Mouse (Mus musculus) heart, embryonic 11.5 days (tissue): ENCODE data around the gene Ceacam15. TPM values are rescaled to one million over a fixed set of nuclear protein-coding genes. Genes with fewer than 3 reads are reported as not detected.
"Not testable (repeated sequence)": the region's sequence is repeated elsewhere in the genome, so short reads cannot be mapped to it uniquely, and the experiment has no call there.

Experiments used
- ATAC-seq: fragments of 200-750 bp; cut with Nextera tagmentation; replicated peaks from 2 replicates; pipeline ENCODE4 v1.8.0; 2017; ENCODE audit warnings: moderate library complexity; ENCODE audit not compliant: insufficient number of reproducible peaks, low FRiP score, low TSS enrichment
- H3K27ac ChIP-seq: fragments of 300-500 bp; sonication (generic); 2 replicates; pipeline ENCODE4 v1.5.1; 2014; ENCODE audit warnings: mild to moderate bottlenecking, low read depth, low read length
- H3K27me3 ChIP-seq: fragments of 300-500 bp; sonication (generic); 2 replicates; pipeline ENCODE4 v1.6.1; 2014; ENCODE audit warnings: mild to moderate bottlenecking, low read length, mixed read lengths; ENCODE audit not compliant: control insufficient read depth, insufficient read depth
- H3K36me3 ChIP-seq: fragments of 300-500 bp; sonication (generic); 2 replicates; pipeline ENCODE4 v1.6.1; 2014; ENCODE audit warnings: mild to moderate bottlenecking, low read length, moderate library complexity, mixed read lengths; ENCODE audit not compliant: control insufficient read depth, insufficient read depth
- H3K4me1 ChIP-seq: fragments of 300-500 bp; sonication (generic); 2 replicates; pipeline ENCODE4 v1.6.1; 2014; ENCODE audit warnings: low read length; ENCODE audit not compliant: control insufficient read depth, insufficient read depth
- H3K4me2 ChIP-seq: fragments of 300-500 bp; sonication (generic); 2 replicates; pipeline ENCODE4 v1.6.1; 2014; ENCODE audit warnings: mild to moderate bottlenecking, moderate library complexity
- H3K4me3 ChIP-seq: fragments of 300-500 bp; sonication (generic); 2 replicates; pipeline ENCODE4 v1.5.1; 2014; ENCODE audit warnings: low read depth, low read length
- H3K9ac ChIP-seq: fragments of 300-500 bp; sonication (generic); 2 replicates; pipeline ENCODE4 v1.6.1; 2014; ENCODE audit warnings: mild to moderate bottlenecking, low read depth, low read length, moderate library complexity
- H3K9me3 ChIP-seq: fragments of 300-500 bp; sonication (generic); replicated peaks from 2 replicates; pipeline ENCODE4 v1.6.1; 2016; ENCODE audit warnings: low read length; ENCODE audit not compliant: control insufficient read depth
- WGBS: fragments of 180-500 bp; shearing (Covaris S2); extraction: QIAGEN DNeasy Blood & Tissue Kit; methylation state at CpG from one replicate; pipeline ENCODE4 v1.1.7; 2014; ENCODE audit not compliant: insufficient replicate concordance; 5-methylcytosine and 5-hydroxymethylcytosine counted together
- polyA plus RNA-seq: library from polyadenylated mRNA; unstranded; fragments of >200 nt; fragmentation: Nextera tagmentation; extraction: Ambion mirVana; gene quantifications from 2 replicates; pipeline ENCODE4 v1.2.1, GENCODE M21; 2014

The Ceacam15 gene
- polyA plus RNA-seq, 1 experiment from 2014 or later = 0.11 TPM

- H3K36me3 ChIP-seq = no peaks in the 10 kb centered on the region
- 62% methylated on average over 5 of the region's 5 CpGs for WGBS
- no peaks in the 10 kb centered on the region for H3K27me3 ChIP-seq
- H3K4me2 ChIP-seq = no peak overlapping the region
- 0 out of 2 replicates have a peak, but pooled peaks cover under 1% of the 10 kb centered on the region for H3K4me1 ChIP-seq
- ATAC-seq = no peak
- no peak overlapping the region for H3K27ac ChIP-seq
- no peak overlapping the region for H3K4me3 ChIP-seq
- no peaks in the 10 kb centered on the region for H3K9me3 ChIP-seq
- no peak overlapping the region for H3K9ac ChIP-seq
Measured at GRCm38 (mm10) chr7:16700583-16700982, 25.1 kb upstream of the Ceacam15 start.

DNA sequence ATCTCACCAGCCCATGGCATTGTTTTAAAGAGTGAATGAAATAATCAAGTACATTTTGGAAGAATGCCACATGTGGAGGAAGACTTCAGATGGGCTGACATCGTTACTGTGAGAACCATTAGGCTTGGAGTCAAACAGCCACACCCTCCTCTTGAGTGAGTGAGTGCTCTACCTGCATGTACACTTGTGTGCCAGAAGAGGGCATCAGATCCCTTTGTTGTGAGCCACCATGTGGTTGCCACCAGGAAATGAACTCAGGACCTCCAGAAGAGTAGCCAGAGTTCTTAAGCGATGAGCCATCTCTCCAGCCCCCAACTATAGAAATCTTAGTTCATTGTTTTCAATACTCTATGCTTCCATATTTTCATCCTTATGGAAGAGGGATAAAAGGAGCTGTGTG, 23.5 kb upstream of the Ceacam15 start:
- WGBS = 38% methylated on average over 2 of the region's 2 CpGs
- ATAC-seq = no peak
- H3K36me3 ChIP-seq = no peaks in the 10 kb centered on the region
- H3K27me3 ChIP-seq = no peaks in the 10 kb centered on the region
- no peaks in the 10 kb centered on the region for H3K4me1 ChIP-seq
- H3K9ac ChIP-seq = no peak overlapping the region
- no peak overlapping the region for H3K27ac ChIP-seq
- H3K9me3 ChIP-seq = no peaks in the 10 kb centered on the region
- H3K4me2 ChIP-seq = no peak overlapping the region
- no peak overlapping the region for H3K4me3 ChIP-seq

GRCm38 (mm10) chr7:16695025-16695424, 19.5 kb upstream of the Ceacam15 start:
- Histone ChIP-seq H3K4me1 (no peaks in the 10 kb centered on the region), H3K9me3 (no peaks in the 10 kb centered on the region), H3K4me2 (no peak overlapping the region), H3K27ac (no peak overlapping the region), H3K9ac (no peak overlapping the region), H3K27me3 (no peaks in the 10 kb centered on the region), H3K4me3 (no peak overlapping the region), H3K36me3 (no peaks in the 10 kb centered on the region)
- ATAC-seq = no peak
- 35% methylated on average over 3 of the region's 3 CpGs for WGBS

GRCm38 (mm10) chr7:16689196-16689595, 13.7 kb upstream of the Ceacam15 start:
- Histone ChIP-seq H3K27ac (no peak overlapping the region), H3K4me2 (no peak overlapping the region), H3K4me3 (no peak overlapping the region), H3K27me3 (no peaks in the 10 kb centered on the region), H3K4me1 (no peaks in the 10 kb centered on the region), H3K9ac (no peak overlapping the region), H3K9me3 (peaks cover 2% of the 10 kb centered on the region; the same call in 1 of the 2 replicates), H3K36me3 (no peaks in the 10 kb centered on the region)
- WGBS = 63% methylated on average over 5 of the region's 5 CpGs
- ATAC-seq = no peak

DNA sequence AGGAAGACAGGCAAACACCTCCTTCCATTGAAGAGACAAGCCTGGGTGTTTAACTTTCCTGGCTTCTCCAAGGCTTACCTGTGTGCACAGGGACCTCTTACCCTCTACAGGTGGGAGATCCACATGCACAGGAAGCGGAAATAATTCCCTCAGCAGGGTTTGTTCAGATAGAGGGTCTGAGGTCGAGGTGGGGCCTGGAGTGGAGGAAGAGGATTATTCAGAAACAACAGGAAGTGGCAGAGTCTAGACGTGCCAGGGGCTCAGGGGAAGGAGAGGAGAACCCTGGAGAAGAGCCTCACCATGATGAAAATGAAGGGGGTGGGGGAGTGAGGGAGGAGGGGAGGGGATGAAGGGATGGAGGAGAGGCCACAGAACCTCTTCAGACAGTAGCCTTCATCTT, 4.7 kb upstream of the Ceacam15 start:
- not testable (repeated sequence) for H3K27ac ChIP-seq, H3K9me3 ChIP-seq, H3K4me1 ChIP-seq, H3K9ac ChIP-seq, H3K4me3 ChIP-seq, ATAC-seq, H3K4me2 ChIP-seq, H3K36me3 ChIP-seq, H3K27me3 ChIP-seq
- 54% methylated on average over 3 of the region's 3 CpGs for WGBS

DNA sequence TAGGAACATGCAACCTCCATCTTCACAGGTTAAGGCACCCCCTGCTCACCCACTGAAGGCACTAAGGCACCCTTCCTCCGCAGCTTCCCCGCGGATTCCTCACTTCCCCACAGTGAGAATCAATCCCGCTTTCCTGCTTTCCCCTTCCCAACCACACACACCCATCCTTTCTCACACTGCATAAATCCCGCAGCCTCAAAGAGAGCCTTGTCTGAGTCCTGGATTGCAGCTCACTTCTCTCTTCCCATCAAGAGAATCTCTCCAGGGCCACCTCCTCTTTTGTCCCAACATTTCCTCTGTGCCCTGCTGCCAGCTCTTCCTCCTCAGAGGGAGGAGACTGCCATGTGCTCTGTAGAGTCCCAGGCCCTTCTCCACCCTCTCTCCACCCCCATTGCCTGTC, 806 bp downstream of the Ceacam15 start:
- not testable (repeated sequence) for H3K4me3 ChIP-seq, H3K9ac ChIP-seq, H3K36me3 ChIP-seq, ATAC-seq, H3K4me2 ChIP-seq, H3K9me3 ChIP-seq, H3K27me3 ChIP-seq
- Histone ChIP-seq H3K4me1 (peaks cover 11% of the 10 kb centered on the region), H3K27ac (0 out of 2 replicates have a peak overlapping the region, but pooled peaks have one; percentile 82)
- 51% methylated on average over 4 of the region's 5 CpGs for WGBS

DNA sequence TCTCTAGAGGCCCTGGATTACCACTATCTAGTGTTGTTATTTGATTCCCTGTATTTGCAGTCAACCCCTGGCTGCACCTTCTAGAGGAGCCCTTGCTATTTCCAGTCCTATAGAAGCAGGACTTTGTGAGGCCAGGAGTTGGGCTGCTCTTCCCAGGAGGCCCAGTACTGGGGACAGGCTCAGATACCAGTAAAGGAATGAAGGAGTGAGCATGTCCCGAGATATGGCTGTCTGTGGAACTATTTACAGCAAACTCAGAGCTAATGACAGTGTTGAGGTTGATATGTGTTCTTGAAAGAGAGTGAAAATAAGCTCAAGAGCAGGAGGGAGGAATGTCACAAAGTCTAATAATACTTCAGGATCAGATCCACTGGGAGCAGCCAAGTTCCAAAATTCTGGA, 1.7 kb downstream of the Ceacam15 start:
- Histone ChIP-seq H3K36me3 (no peaks in the 10 kb centered on the region), H3K9me3 (no peaks in the 10 kb centered on the region), H3K4me3 (no peak overlapping the region), H3K9ac (no peak overlapping the region), H3K4me2 (no peak overlapping the region), H3K4me1 (peaks cover 11% of the 10 kb centered on the region), H3K27ac (peak overlapping the region; percentile 82), H3K27me3 (no peaks in the 10 kb centered on the region)
- 0 out of 2 replicates have a peak, but pooled peaks have one; percentile 64 for ATAC-seq
- 21% methylated on average over 1 of the region's 1 CpGs for WGBS

DNA sequence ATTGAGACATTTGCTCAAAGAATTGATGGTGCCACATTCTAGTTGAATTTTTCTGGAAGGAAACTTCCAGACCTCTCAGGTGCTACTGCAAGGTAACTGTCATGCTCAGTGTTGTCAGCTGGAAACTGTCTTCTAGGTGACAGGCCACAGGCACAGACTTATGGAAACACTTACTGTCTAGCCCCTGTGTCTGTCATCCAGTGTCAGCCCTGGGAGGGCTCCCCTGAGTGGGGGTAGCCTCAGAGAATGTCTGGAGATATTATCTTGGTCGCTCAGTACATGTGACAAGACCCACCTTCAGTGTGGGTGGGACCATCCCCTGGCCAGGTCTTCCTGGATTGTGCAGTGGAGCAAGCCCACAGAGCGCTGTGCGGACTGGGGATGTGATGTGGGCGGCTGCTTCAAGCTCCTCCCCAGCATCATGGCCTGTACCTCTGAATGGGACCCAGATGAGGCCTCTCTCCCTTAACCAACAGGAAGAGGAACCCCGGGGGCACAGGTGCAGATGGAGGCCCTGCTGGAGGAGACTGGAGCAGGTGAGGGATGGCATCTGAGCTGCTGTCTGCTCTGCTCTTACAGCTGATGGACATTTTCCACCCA, 7.1 kb downstream of the Ceacam15 start:
- H3K4me1 ChIP-seq, H3K9me3 ChIP-seq, H3K4me3 ChIP-seq, H3K4me2 ChIP-seq, H3K27me3 ChIP-seq, H3K36me3 ChIP-seq, H3K9ac ChIP-seq, H3K27ac ChIP-seq, ATAC-seq: not testable (repeated sequence)
- 76% methylated on average over 4 of the region's 5 CpGs for WGBS

DNA sequence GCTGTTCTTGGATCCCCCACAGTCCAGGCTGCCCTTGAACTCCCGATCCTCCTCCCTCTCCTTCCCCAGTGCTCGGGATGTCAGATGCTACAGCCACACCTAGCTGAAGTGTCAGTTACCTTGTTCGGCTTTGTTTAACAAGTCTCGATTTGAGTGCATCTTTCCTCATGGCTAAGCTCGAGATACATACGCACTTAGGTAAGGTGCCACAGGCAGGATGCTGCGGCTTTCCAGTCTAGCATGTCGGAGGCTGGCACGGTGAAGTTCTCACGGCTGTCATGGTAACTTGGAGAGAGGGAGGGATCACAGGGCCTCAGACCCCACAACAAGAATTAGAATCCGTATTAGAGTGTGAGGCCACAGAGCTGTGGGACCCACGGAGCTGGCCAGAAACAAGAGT, 31.2 kb downstream of the Ceacam15 start:
- ATAC-seq = no peak
- Histone ChIP-seq H3K9ac (no peak overlapping the region), H3K4me3 (no peak overlapping the region), H3K4me2 (no peak overlapping the region), H3K9me3 (no peaks in the 10 kb centered on the region), H3K36me3 (no peaks in the 10 kb centered on the region), H3K27ac (no peak overlapping the region), H3K4me1 (no peaks in the 10 kb centered on the region), H3K27me3 (no peaks in the 10 kb centered on the region)
- WGBS = 73% methylated on average over 12 of the region's 12 CpGs
